Mouse (Mus musculus): ENCODE results near the gene Nf2. TPM values are rescaled to one million over a fixed set of nuclear protein-coding genes. Genes with fewer than 3 reads are reported as not detected.
"Not testable (repeated sequence)": the region's sequence is repeated elsewhere in the genome, so short reads cannot be mapped to it uniquely, and the experiment has no call there.

Nf2 gene
- polyA plus RNA-seq, 1 experiment from 2014 or later: 41.6 TPM

GRCm38 (mm10) chr11:4803951-4804350 is 45.4 kb downstream of the Nf2 start:
- no peaks in the 10 kb centered on the region for H3K4me1 ChIP-seq (replicated peaks; ENCODE audit: control insufficient read depth, insufficient read depth, low read length)
- WGBS: 64% methylated on average over 7 of the region's 7 CpGs
- no peaks in the 10 kb centered on the region for H3K27me3 ChIP-seq (ENCODE audit: control insufficient read depth, insufficient read depth, low read depth, low read length)
- no peak overlapping the region for H3K27ac ChIP-seq (ENCODE audit: low read length)
- no peak overlapping the region for H3K4me3 ChIP-seq (ENCODE audit: low read length)
- no peak overlapping the region for H3K4me2 ChIP-seq (ENCODE audit: low read depth, low read length)
- no peak for ATAC-seq (ENCODE audit: low read depth)
- H3K9ac ChIP-seq (ENCODE audit: low read length): no peak overlapping the region
- H3K36me3 ChIP-seq (ENCODE audit: control insufficient read depth, insufficient read depth, low read length): peaks cover 8% of the 10 kb centered on the region
- no peaks in the 10 kb centered on the region for H3K9me3 ChIP-seq (ENCODE audit: control insufficient read depth, low read length)

- no peaks in the 10 kb centered on the region for H3K4me1 ChIP-seq (replicated peaks; ENCODE audit: control insufficient read depth, insufficient read depth, low read length)
- WGBS: 85% methylated on average over 7 of the region's 7 CpGs
- H3K36me3 ChIP-seq (ENCODE audit: control insufficient read depth, insufficient read depth, low read length): peaks cover 10% of the 10 kb centered on the region
- no peak for ATAC-seq (ENCODE audit: low read depth)
- H3K9ac ChIP-seq (ENCODE audit: low read length): no peak overlapping the region
- no peaks in the 10 kb centered on the region for H3K27me3 ChIP-seq (ENCODE audit: control insufficient read depth, insufficient read depth, low read depth, low read length)
- H3K4me2 ChIP-seq (ENCODE audit: low read depth, low read length): no peak overlapping the region
- no peaks in the 10 kb centered on the region for H3K9me3 ChIP-seq (ENCODE audit: control insufficient read depth, low read length)
- no peak overlapping the region for H3K27ac ChIP-seq (ENCODE audit: low read length)
- no peak overlapping the region for H3K4me3 ChIP-seq (ENCODE audit: low read length)
Observed at GRCm38 (mm10) chr11:4803426-4803825, 45.9 kb downstream of the Nf2 start.

- Histone ChIP-seq H3K4me3 (ENCODE audit: low read length) (no peak overlapping the region), H3K36me3 (ENCODE audit: control insufficient read depth, insufficient read depth, low read length) (peaks cover 10% of the 10 kb centered on the region), H3K9me3 (ENCODE audit: control insufficient read depth, low read length) (no peaks in the 10 kb centered on the region), H3K27ac (ENCODE audit: low read length) (no peak overlapping the region), H3K4me1 (replicated peaks; ENCODE audit: control insufficient read depth, insufficient read depth, low read length) (no peaks in the 10 kb centered on the region), H3K4me2 (ENCODE audit: low read depth, low read length) (no peak overlapping the region), H3K27me3 (ENCODE audit: control insufficient read depth, insufficient read depth, low read depth, low read length) (no peaks in the 10 kb centered on the region), H3K9ac (ENCODE audit: low read length) (no peak overlapping the region)
- ATAC-seq (ENCODE audit: low read depth): no peak
- 90% methylated on average over 9 of the region's 9 CpGs for WGBS
Observed at GRCm38 (mm10) chr11:4803008-4803407, 46.3 kb downstream of the Nf2 start.

GRCm38 (mm10) chr11:4802401-4802800 is 46.9 kb downstream of the Nf2 start:
- H3K4me3 ChIP-seq (ENCODE audit: low read length); H3K36me3 ChIP-seq (ENCODE audit: control insufficient read depth, insufficient read depth, low read length); H3K4me1 ChIP-seq (replicated peaks; ENCODE audit: control insufficient read depth, insufficient read depth, low read length); H3K9ac ChIP-seq (ENCODE audit: low read length); H3K4me2 ChIP-seq (ENCODE audit: low read depth, low read length); ATAC-seq (ENCODE audit: low read depth); H3K9me3 ChIP-seq (ENCODE audit: control insufficient read depth, low read length); H3K27ac ChIP-seq (ENCODE audit: low read length); H3K27me3 ChIP-seq (ENCODE audit: control insufficient read depth, insufficient read depth, low read depth, low read length): not testable (repeated sequence)
- 91% methylated on average over 2 of the region's 2 CpGs for WGBS

GRCm38 (mm10) chr11:4800654-4801053 is 48.7 kb downstream of the Nf2 start:
- 66% methylated on average over 4 of the region's 4 CpGs for WGBS
- no peak overlapping the region for H3K4me2 ChIP-seq (ENCODE audit: low read depth, low read length)
- no peak for ATAC-seq (ENCODE audit: low read depth)
- no peak overlapping the region for H3K27ac ChIP-seq (ENCODE audit: low read length)
- H3K9ac ChIP-seq (ENCODE audit: low read length): no peak overlapping the region
- peaks cover 8% of the 10 kb centered on the region for H3K36me3 ChIP-seq (ENCODE audit: control insufficient read depth, insufficient read depth, low read length)
- no peaks in the 10 kb centered on the region for H3K9me3 ChIP-seq (ENCODE audit: control insufficient read depth, low read length)
- H3K27me3 ChIP-seq (ENCODE audit: control insufficient read depth, insufficient read depth, low read depth, low read length): no peaks in the 10 kb centered on the region
- no peaks in the 10 kb centered on the region for H3K4me1 ChIP-seq (replicated peaks; ENCODE audit: control insufficient read depth, insufficient read depth, low read length)
- no peak overlapping the region for H3K4me3 ChIP-seq (ENCODE audit: low read length)

GRCm38 (mm10) chr11:4793006-4793405 is 56.3 kb downstream of the Nf2 start:
- WGBS: 52% methylated on average over 3 of the region's 3 CpGs
- H3K36me3 ChIP-seq (ENCODE audit: control insufficient read depth, insufficient read depth, low read length): peaks cover 7% of the 10 kb centered on the region

GRCm38 (mm10) chr11:4791549-4791948 is 57.8 kb downstream of the Nf2 start:
- 79% methylated on average over 6 of the region's 6 CpGs for WGBS
- no peaks in the 10 kb centered on the region for H3K4me1 ChIP-seq (replicated peaks; ENCODE audit: control insufficient read depth, insufficient read depth, low read length)
- no peak for ATAC-seq (ENCODE audit: low read depth)
- H3K4me2 ChIP-seq (ENCODE audit: low read depth, low read length): no peak overlapping the region
- H3K36me3 ChIP-seq (ENCODE audit: control insufficient read depth, insufficient read depth, low read length): peaks cover 11% of the 10 kb centered on the region
- no peak overlapping the region for H3K27ac ChIP-seq (ENCODE audit: low read length)
- no peak overlapping the region for H3K4me3 ChIP-seq (ENCODE audit: low read length)
- no peak overlapping the region for H3K9ac ChIP-seq (ENCODE audit: low read length)
- H3K27me3 ChIP-seq (ENCODE audit: control insufficient read depth, insufficient read depth, low read depth, low read length): no peaks in the 10 kb centered on the region
- no peaks in the 10 kb centered on the region for H3K9me3 ChIP-seq (ENCODE audit: control insufficient read depth, low read length)

More at GRCm38 (mm10) chr11:4793006-4793405, 56.3 kb downstream of the Nf2 start:
- no peaks in the 10 kb centered on the region for H3K4me1 ChIP-seq (replicated peaks; ENCODE audit: control insufficient read depth, insufficient read depth, low read length)
- no peaks in the 10 kb centered on the region for H3K27me3 ChIP-seq (ENCODE audit: control insufficient read depth, insufficient read depth, low read depth, low read length)
- H3K27ac ChIP-seq (ENCODE audit: low read length): no peak overlapping the region
- no peak overlapping the region for H3K4me3 ChIP-seq (ENCODE audit: low read length)
- no peaks in the 10 kb centered on the region for H3K9me3 ChIP-seq (ENCODE audit: control insufficient read depth, low read length)
- no peak overlapping the region for H3K9ac ChIP-seq (ENCODE audit: low read length)
- no peak overlapping the region for H3K4me2 ChIP-seq (ENCODE audit: low read depth, low read length)
- ATAC-seq (ENCODE audit: low read depth): no peak

- no peak for ATAC-seq (ENCODE audit: low read depth)
- Histone ChIP-seq H3K27me3 (ENCODE audit: control insufficient read depth, insufficient read depth, low read depth, low read length) (no peaks in the 10 kb centered on the region), H3K9me3 (ENCODE audit: control insufficient read depth, low read length) (no peaks in the 10 kb centered on the region), H3K27ac (ENCODE audit: low read length) (no peak overlapping the region), H3K4me2 (ENCODE audit: low read depth, low read length) (no peak overlapping the region), H3K4me3 (ENCODE audit: low read length) (no peak overlapping the region), H3K36me3 (ENCODE audit: control insufficient read depth, insufficient read depth, low read length) (peaks cover 15% of the 10 kb centered on the region), H3K4me1 (replicated peaks; ENCODE audit: control insufficient read depth, insufficient read depth, low read length) (no peaks in the 10 kb centered on the region), H3K9ac (ENCODE audit: low read length) (no peak overlapping the region)
- 89% methylated on average over 5 of the region's 5 CpGs for WGBS
Observed at GRCm38 (mm10) chr11:4789691-4790090, 59.6 kb downstream of the Nf2 start.

GRCm38 (mm10) chr11:4784629-4785142 is 64.7 kb downstream of the Nf2 start:
- WGBS: 67% methylated on average over 5 of the region's 5 CpGs
- Histone ChIP-seq H3K4me3 (ENCODE audit: low read length) (no peak overlapping the region), H3K9me3 (ENCODE audit: control insufficient read depth, low read length) (no peaks in the 10 kb centered on the region), H3K9ac (ENCODE audit: low read length) (no peak overlapping the region), H3K27ac (ENCODE audit: low read length) (no peak overlapping the region), H3K27me3 (ENCODE audit: control insufficient read depth, insufficient read depth, low read depth, low read length) (no peaks in the 10 kb centered on the region), H3K36me3 (ENCODE audit: control insufficient read depth, insufficient read depth, low read length) (peaks cover 15% of the 10 kb centered on the region), H3K4me2 (ENCODE audit: low read depth, low read length) (no peak overlapping the region), H3K4me1 (replicated peaks; ENCODE audit: control insufficient read depth, insufficient read depth, low read length) (no peaks in the 10 kb centered on the region)
- ATAC-seq (ENCODE audit: low read depth): peak; percentile 59; the same call in 1 of the 2 replicates

- WGBS: 72% methylated on average over 3 of the region's 3 CpGs
Observed at GRCm38 (mm10) chr11:4783116-4783515, 66.2 kb downstream of the Nf2 start.

More at GRCm38 (mm10) chr11:4783116-4783515, 66.2 kb downstream of the Nf2 start:
- no peak for ATAC-seq (ENCODE audit: low read depth)
- Histone ChIP-seq H3K36me3 (ENCODE audit: control insufficient read depth, insufficient read depth, low read length) (peaks cover 9% of the 10 kb centered on the region; the same call in 1 of the 2 replicates), H3K27ac (ENCODE audit: low read length) (no peak overlapping the region), H3K9ac (ENCODE audit: low read length) (no peak overlapping the region), H3K4me2 (ENCODE audit: low read depth, low read length) (no peak overlapping the region), H3K4me3 (ENCODE audit: low read length) (no peak overlapping the region), H3K27me3 (ENCODE audit: control insufficient read depth, insufficient read depth, low read depth, low read length) (no peaks in the 10 kb centered on the region), H3K9me3 (ENCODE audit: control insufficient read depth, low read length) (no peaks in the 10 kb centered on the region), H3K4me1 (replicated peaks; ENCODE audit: control insufficient read depth, insufficient read depth, low read length) (no peaks in the 10 kb centered on the region)

All from lung, embryonic 16.5 days (tissue).